Mouse (Mus musculus): ENCODE measurements around the gene Letmd1.
"Not testable (repeated sequence)": the region's sequence is repeated elsewhere in the genome, so short reads cannot be mapped to it uniquely, and the experiment has no call there.

Gene Letmd1

DNA sequence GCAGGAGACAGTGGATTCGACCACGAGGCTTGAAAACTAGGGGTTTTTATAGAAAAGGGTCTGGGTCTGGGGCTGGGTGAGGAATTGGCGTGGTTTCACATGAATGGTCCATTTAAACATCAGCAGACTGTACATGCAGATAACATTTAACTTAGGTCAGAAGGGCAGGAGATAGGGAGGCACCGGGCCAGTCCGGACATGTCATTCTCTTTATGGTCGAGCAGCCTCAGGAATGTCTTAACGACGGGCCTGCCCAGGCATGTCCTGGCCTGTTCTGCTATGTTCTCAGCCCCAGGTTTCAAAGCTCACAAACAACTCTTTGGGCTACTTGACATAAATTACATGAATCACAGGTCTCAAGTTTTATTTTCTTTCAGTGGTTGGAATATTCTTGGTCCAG is 30.7 kb downstream of the Letmd1 start:
- not testable (repeated sequence) for DNase-seq (ENCODE audit: low spot score in 2 of 2)

DNA sequence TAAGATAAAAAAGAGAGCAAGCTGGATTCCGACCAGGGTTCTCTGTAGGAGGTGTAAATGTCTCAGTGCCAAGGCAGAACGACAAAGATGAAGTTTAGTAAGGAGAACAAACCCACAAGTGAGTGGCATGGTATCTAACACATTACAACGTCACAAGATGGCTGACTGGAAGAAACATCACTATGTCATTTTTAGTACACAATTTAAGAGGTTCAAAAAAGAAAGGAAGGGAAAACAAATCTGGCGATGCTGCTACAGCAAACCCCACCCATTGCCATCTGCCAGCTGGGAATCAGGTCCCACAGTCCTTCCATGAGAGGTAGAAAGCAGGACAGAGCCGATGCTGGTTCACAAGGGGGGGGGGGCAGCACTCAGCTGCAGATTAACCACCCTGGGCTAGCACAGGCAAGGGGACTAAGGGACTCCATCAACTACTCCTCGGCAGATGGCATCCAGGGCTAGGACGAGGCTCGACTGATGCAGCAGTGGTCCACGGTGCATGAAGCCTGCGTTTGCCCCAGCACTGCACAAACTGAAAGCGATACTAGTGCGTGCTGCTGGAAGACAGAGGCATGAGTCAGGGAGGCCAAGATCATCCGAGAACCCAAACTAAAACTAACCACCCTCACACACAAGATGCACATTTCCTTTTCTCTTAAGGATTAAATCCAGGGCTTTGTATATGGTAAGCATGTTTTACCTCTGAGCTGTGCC is 39.8 kb downstream of the Letmd1 start:
- DNase-seq (ENCODE audit: low spot score in 2 of 2), result no peak

DNA sequence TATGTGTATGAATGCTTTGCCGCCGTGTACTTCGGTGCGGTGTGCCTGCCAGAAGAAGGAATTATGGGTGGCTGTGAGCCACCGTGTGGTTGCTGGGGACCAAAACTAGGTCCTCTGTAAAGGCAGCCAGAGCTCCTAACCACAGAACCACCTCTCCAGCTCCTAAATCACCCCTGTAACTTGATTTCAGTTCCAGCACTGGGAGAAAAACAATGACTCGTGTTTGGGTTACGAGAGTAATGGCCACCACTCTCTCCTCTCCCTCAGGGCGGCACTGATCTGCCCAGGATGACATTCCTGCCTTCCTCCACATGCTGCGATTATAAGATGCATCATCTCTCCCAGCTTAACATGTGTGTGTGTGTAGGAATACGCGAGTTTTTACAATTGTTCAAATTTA is 41.2 kb downstream of the Letmd1 start:
- DNase-seq (ENCODE audit: low spot score in 2 of 2), result no peak

DNA sequence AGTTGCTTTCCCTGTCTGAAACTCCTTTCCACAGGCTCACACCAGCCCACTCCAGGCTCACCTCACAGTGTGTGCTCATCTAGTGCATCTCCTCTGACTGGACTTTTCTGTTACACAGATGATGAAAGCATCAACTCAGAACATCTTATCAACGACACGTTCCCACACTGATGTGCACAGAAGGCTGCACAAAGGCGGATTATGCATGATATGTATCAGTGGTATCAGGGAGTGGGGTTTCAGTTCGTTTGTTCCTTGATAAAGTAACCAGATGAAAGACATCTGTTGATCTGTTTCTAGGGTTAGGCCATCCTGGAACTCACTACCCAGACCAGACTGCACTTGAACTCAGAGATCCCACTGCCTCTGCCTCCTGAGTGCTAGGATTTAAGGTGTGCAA is 44.6 kb downstream of the Letmd1 start:
- DNase-seq (ENCODE audit: low spot score in 2 of 2), result no peak

DNA sequence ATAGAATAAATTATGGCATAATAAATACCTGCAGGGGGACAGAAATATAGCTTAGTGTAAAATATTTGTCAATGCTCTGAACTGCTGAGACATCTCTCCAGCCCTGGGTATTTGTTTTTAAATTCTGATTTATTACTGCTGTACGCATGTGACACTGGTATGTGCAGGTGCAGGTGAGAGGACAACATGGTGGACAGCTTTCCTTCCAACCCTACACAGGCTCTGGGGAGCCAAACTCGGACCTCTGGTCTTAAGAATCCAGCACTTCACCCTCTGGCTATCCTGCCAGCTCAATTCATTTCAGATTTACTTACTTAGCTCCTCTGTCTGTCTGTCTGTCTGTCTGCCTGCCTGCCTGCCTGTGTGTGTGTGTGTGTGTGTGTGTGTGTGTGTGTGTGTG is 46.3 kb downstream of the Letmd1 start:
- no peak for DNase-seq (ENCODE audit: low spot score in 2 of 2)

DNA sequence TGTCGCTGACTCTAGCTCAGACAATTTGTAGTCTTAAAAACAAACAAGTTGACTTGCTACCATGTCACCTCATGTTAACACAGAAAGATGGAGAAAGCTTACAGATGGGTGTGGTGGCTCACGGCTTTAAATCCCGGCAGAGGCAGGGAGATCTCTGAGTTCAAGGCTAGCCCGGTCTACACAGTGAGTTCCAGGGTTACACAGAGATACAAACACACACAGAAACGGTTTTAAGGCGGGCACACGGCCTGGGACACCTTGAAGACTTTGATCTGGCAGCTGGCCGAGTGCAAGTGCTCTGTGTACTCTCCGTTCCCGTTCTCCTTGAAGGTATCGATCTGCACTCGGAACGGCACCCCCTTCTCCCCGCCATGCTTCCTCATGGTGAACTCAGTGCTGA is 51.5 kb downstream of the Letmd1 start:
- no peak for DNase-seq (ENCODE audit: low spot score in 2 of 2)

DNA sequence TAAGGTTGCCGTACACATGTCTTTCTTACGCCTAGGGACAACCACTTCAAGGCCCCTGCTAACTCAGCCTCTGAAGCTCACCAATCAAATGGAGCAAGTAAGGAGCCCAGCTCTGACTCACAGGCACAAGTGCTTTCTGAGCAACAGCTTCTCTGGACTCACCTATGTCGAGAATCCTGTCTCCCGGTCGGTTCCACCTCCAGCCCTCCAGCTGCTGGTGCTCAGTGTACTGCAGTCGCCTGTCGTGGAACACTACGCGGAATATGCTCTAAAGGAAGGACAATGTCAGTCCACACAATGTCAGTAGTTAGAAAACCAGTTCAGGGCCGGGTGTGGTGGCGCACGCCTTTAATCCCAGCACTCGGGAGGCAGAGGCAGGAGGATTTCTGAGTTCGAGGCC is 56.6 kb downstream of the Letmd1 start:
- no peak for DNase-seq (ENCODE audit: low spot score in 2 of 2)

DNA sequence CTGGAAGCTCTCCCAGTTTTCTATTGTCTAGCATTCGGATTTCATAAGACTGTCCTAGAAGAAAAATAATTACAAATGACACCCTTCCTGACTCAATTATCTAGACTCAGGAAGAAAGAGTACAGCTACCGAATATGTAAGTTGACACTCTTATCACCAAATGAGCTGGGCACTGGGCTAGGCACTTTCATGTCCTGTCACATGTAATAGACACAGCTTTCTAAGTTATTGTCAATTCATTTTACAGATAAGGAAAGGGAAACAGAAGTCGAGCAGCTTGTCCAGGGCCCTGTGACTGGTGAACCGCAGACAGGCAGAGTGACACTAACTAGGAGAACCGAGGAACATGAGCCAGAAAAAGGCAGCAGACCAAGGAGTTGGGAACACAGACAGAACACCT is 59.1 kb downstream of the Letmd1 start:
- no peak for DNase-seq (ENCODE audit: low spot score in 2 of 2)

Measured in spleen, postnatal 4 days (tissue).